In genomic region chr12:79676896-79677295, GRCm38 (mm10) we compare ENCODE assay signal across 14 mouse cellular contexts.
A peak's percentile ranks its signal among the peaks of the same experiment; 100 is the strongest.
DNase-seq lines count a peak whose midpoint lies in the region; ATAC-seq and TF ChIP-seq lines count a peak whose summit lies in the region.
"Had no signal": no experiment of that assay in that cellular context is flagged by ENCODE, and none has a peak within 500 bp of the region (broad histone marks: within the 10 kb centered on the region; RNA-seq: fewer than 3 reads in every experiment).

No protein-coding gene starts in this region.

- no peak for DNase-seq in lung, embryonic 14.5 days
- DNase-seq in lung, postnatal 10 days = no peak
- no peak for DNase-seq in embryonic facial prominence, embryonic 14.5 days (ENCODE audit: low spot score)
- no peak for DNase-seq in testis, postnatal 10 days (ENCODE audit: low spot score)
- DNase-seq: cerebellum, postnatal 14 days; gastrocnemius, postnatal 10 days; left cerebral cortex, postnatal 4 days had no signal

- peaks cover 54% of the 10 kb centered on the region for H3K4me1 ChIP-seq in heart, embryonic 13.5 days
- peaks cover 24% of the 10 kb centered on the region for H3K4me1 ChIP-seq in heart, embryonic 11.5 days (ENCODE audit: control insufficient read depth, insufficient read depth, low read length)
- H3K4me1 ChIP-seq in lung, embryonic 14.5 days (ENCODE audit: insufficient read depth) = peaks cover 39% of the 10 kb centered on the region
- H3K4me1 ChIP-seq in embryonic facial prominence, embryonic 14.5 days (ENCODE audit: control insufficient read depth, insufficient read depth, low read length) = peaks cover 59% of the 10 kb centered on the region
- H3K4me1 ChIP-seq in stomach, embryonic 14.5 days (ENCODE audit: control insufficient read depth, insufficient read depth, low read length) = peaks cover 37% of the 10 kb centered on the region
- H3K4me1 ChIP-seq in midbrain, embryonic 13.5 days (replicated peaks) = peaks cover 18% of the 10 kb centered on the region

- H3K9ac ChIP-seq in heart, embryonic 13.5 days = no peak overlapping the region
- H3K9ac ChIP-seq in heart, embryonic 11.5 days (ENCODE audit: low read depth, low read length) = no peak overlapping the region
- no peak overlapping the region for H3K9ac ChIP-seq in lung, embryonic 14.5 days
- no peak overlapping the region for H3K9ac ChIP-seq in embryonic facial prominence, embryonic 14.5 days (ENCODE audit: low read depth, low read length)
- no peak overlapping the region for H3K9ac ChIP-seq in stomach, embryonic 14.5 days (replicated peaks; ENCODE audit: low read depth, low read length)
- no peak overlapping the region for H3K9ac ChIP-seq in midbrain, embryonic 13.5 days (replicated peaks)
- H3K9ac ChIP-seq: hindbrain, embryonic 15.5 days; neural tube, embryonic 13.5 days had no signal

- no peak for TF ChIP-seq CTCF in lung, embryonic 14.5 days (IDR thresholded peaks at IDR 0.05; ENCODE audit: low read depth)

- no peak overlapping the region for H3K4me2 ChIP-seq in heart, embryonic 13.5 days
- H3K4me2 ChIP-seq in heart, embryonic 11.5 days = no peak overlapping the region
- no peak overlapping the region for H3K4me2 ChIP-seq in lung, embryonic 14.5 days
- H3K4me2 ChIP-seq in embryonic facial prominence, embryonic 14.5 days (ENCODE audit: low read depth, low read length) = no peak overlapping the region
- no peak overlapping the region for H3K4me2 ChIP-seq in stomach, embryonic 14.5 days (replicated peaks; ENCODE audit: low read depth, low read length)
- H3K4me2 ChIP-seq in midbrain, embryonic 13.5 days (replicated peaks) = no peak overlapping the region
- H3K4me2 ChIP-seq: hindbrain, embryonic 15.5 days; neural tube, embryonic 13.5 days had no signal

- H3K27ac ChIP-seq in heart, embryonic 13.5 days (replicated peaks) = peak overlapping the region; percentile 77
- H3K27ac ChIP-seq in heart, embryonic 11.5 days (ENCODE audit: low read depth, low read length) = no peak overlapping the region
- H3K27ac ChIP-seq in lung, embryonic 14.5 days (ENCODE audit: low read depth) = peak overlapping the region; percentile 96
- peak overlapping the region; percentile 84 for H3K27ac ChIP-seq in embryonic facial prominence, embryonic 14.5 days (replicated peaks; ENCODE audit: low read depth, low read length)
- peak overlapping the region; percentile 89; the same call in 1 of the 2 replicates for H3K27ac ChIP-seq in stomach, embryonic 14.5 days (ENCODE audit: low read length)
- no peak overlapping the region for H3K27ac ChIP-seq in midbrain, embryonic 13.5 days
- H3K27ac ChIP-seq: hindbrain, embryonic 15.5 days; neural tube, embryonic 13.5 days had no signal

- WGBS in heart, embryonic 13.5 days = 39% methylated on average over 5 of the region's 5 CpGs
- WGBS in heart, embryonic 11.5 days (ENCODE audit: insufficient replicate concordance) = 51% methylated on average over 5 of the region's 5 CpGs
- 60% methylated on average over 5 of the region's 5 CpGs for WGBS in lung, embryonic 14.5 days
- WGBS in embryonic facial prominence, embryonic 14.5 days = 80% methylated on average over 5 of the region's 5 CpGs
- WGBS in stomach, embryonic 14.5 days = 68% methylated on average over 5 of the region's 5 CpGs
- WGBS in midbrain, embryonic 13.5 days = 91% methylated on average over 5 of the region's 5 CpGs

- no peak for ATAC-seq in heart, embryonic 13.5 days (ENCODE audit: extremely low read depth, insufficient number of reproducible peaks, low FRiP score, low TSS enrichment)
- ATAC-seq in heart, embryonic 11.5 days (replicated peaks; ENCODE audit: insufficient number of reproducible peaks, low FRiP score, low TSS enrichment) = no peak
- no peak for ATAC-seq in lung, embryonic 14.5 days (ENCODE audit: insufficient read depth)
- no peak for ATAC-seq in embryonic facial prominence, embryonic 14.5 days (ENCODE audit: low read depth)
- ATAC-seq in stomach, embryonic 14.5 days (ENCODE audit: insufficient number of reproducible peaks, insufficient read depth, low FRiP score, low read depth) = no peak
- ATAC-seq in midbrain, embryonic 13.5 days = no peak

- no peaks in the 10 kb centered on the region for H3K36me3 ChIP-seq in heart, embryonic 13.5 days
- H3K36me3 ChIP-seq in heart, embryonic 11.5 days (ENCODE audit: control insufficient read depth, insufficient read depth, low read length) = no peaks in the 10 kb centered on the region
- no peaks in the 10 kb centered on the region for H3K36me3 ChIP-seq in lung, embryonic 14.5 days (ENCODE audit: insufficient read depth)
- no peaks in the 10 kb centered on the region for H3K36me3 ChIP-seq in embryonic facial prominence, embryonic 14.5 days (ENCODE audit: control insufficient read depth, insufficient read depth, low read length)
- no peaks in the 10 kb centered on the region for H3K36me3 ChIP-seq in stomach, embryonic 14.5 days (ENCODE audit: control insufficient read depth, insufficient read depth, low read length)
- H3K36me3 ChIP-seq in midbrain, embryonic 13.5 days = no peaks in the 10 kb centered on the region
- H3K36me3 ChIP-seq: hindbrain, embryonic 15.5 days; neural tube, embryonic 13.5 days had no signal

- no peaks in the 10 kb centered on the region for H3K27me3 ChIP-seq in heart, embryonic 13.5 days (replicated peaks)
- no peaks in the 10 kb centered on the region for H3K27me3 ChIP-seq in heart, embryonic 11.5 days (ENCODE audit: control insufficient read depth, insufficient read depth, low read length)
- H3K27me3 ChIP-seq in lung, embryonic 14.5 days (ENCODE audit: insufficient read depth, low read length) = no peaks in the 10 kb centered on the region
- no peaks in the 10 kb centered on the region for H3K27me3 ChIP-seq in embryonic facial prominence, embryonic 14.5 days (replicated peaks; ENCODE audit: control insufficient read depth, insufficient read depth, low read length)
- no peaks in the 10 kb centered on the region for H3K27me3 ChIP-seq in stomach, embryonic 14.5 days (ENCODE audit: control insufficient read depth, insufficient read depth, low read length)
- H3K27me3 ChIP-seq in midbrain, embryonic 13.5 days = no peaks in the 10 kb centered on the region
- H3K27me3 ChIP-seq: CH12.LX; hindbrain, embryonic 15.5 days; neural tube, embryonic 13.5 days had no signal

- no peaks in the 10 kb centered on the region for H3K9me3 ChIP-seq in heart, embryonic 13.5 days
- H3K9me3 ChIP-seq in heart, embryonic 11.5 days (replicated peaks; ENCODE audit: control insufficient read depth, low read length) = no peaks in the 10 kb centered on the region
- no peaks in the 10 kb centered on the region for H3K9me3 ChIP-seq in lung, embryonic 14.5 days (ENCODE audit: low read depth, low read length)
- H3K9me3 ChIP-seq in embryonic facial prominence, embryonic 14.5 days (ENCODE audit: control insufficient read depth, low read length) = no peaks in the 10 kb centered on the region
- H3K9me3 ChIP-seq in stomach, embryonic 14.5 days (ENCODE audit: control insufficient read depth, low read depth, low read length) = no peaks in the 10 kb centered on the region
- no peaks in the 10 kb centered on the region for H3K9me3 ChIP-seq in midbrain, embryonic 13.5 days
- H3K9me3 ChIP-seq: hindbrain, embryonic 15.5 days; neural tube, embryonic 13.5 days had no signal

- H3K4me3 ChIP-seq in heart, embryonic 13.5 days = no peak overlapping the region
- no peak overlapping the region for H3K4me3 ChIP-seq in heart, embryonic 11.5 days (ENCODE audit: low read depth, low read length)
- H3K4me3 ChIP-seq in lung, embryonic 14.5 days (ENCODE audit: low read depth, low read length) = no peak overlapping the region
- H3K4me3 ChIP-seq in embryonic facial prominence, embryonic 14.5 days (ENCODE audit: low read depth, low read length) = no peak overlapping the region
- H3K4me3 ChIP-seq in stomach, embryonic 14.5 days (ENCODE audit: low read depth, low read length) = no peak overlapping the region
- no peak overlapping the region for H3K4me3 ChIP-seq in midbrain, embryonic 13.5 days (replicated peaks)
- H3K4me3 ChIP-seq: hindbrain, embryonic 15.5 days; neural tube, embryonic 13.5 days had no signal

Comparison
In these comparisons a context has a peak if more than half of its experiments do, and no peak if none do; other contexts are left out.
1. H3K27ac ChIP-seq: peak in heart, embryonic 13.5 days (single experiment), lung, embryonic 14.5 days (single experiment), embryonic facial prominence, embryonic 14.5 days (single experiment) and stomach, embryonic 14.5 days (single experiment); none in heart, embryonic 11.5 days (single experiment) and midbrain, embryonic 13.5 days (single experiment).